Mouse (Mus musculus) embryo, embryonic 10.5 days (tissue): ENCODE data around the gene Usp21.

Experiments used
- DNase-seq: peaks from one replicate; pipeline ENCODE4 v3.0.0-alpha.2; 2015; ENCODE audit warnings: low spot score

Usp21 gene

GRCm38 (mm10) chr1:171265971-171266744 is 21.6 kb downstream of the Usp21 start:
- DNase-seq: no peak

- DNase-seq: no peak
Observed at GRCm38 (mm10) chr1:171263666-171264461, 23.9 kb downstream of the Usp21 start.

- peak; percentile 60 for DNase-seq
Observed at GRCm38 (mm10) chr1:171263185-171263611, 24.6 kb downstream of the Usp21 start.

GRCm38 (mm10) chr1:171262594-171263130 is 25.1 kb downstream of the Usp21 start:
- DNase-seq: peak; percentile 37

- no peak for DNase-seq
Observed at GRCm38 (mm10) chr1:171260316-171260715, 27.5 kb downstream of the Usp21 start.

- DNase-seq: no peak
Observed at GRCm38 (mm10) chr1:171258921-171259320, 28.9 kb downstream of the Usp21 start.

- DNase-seq: no peak
Observed at GRCm38 (mm10) chr1:171257781-171258180, 30.0 kb downstream of the Usp21 start.

- peak; percentile 87 for DNase-seq
Observed at GRCm38 (mm10) chr1:171256937-171257548, 30.7 kb downstream of the Usp21 start.

GRCm38 (mm10) chr1:171256095-171256818 is 31.5 kb downstream of the Usp21 start:
- DNase-seq: no peak

- DNase-seq: no peak
Observed at GRCm38 (mm10) chr1:171252415-171252814, 35.4 kb downstream of the Usp21 start.

- DNase-seq: peak; percentile 76
Observed at GRCm38 (mm10) chr1:171251594-171252324, 36.0 kb downstream of the Usp21 start.

GRCm38 (mm10) chr1:171250680-171251593 is 36.9 kb downstream of the Usp21 start, which contains the start of gene Ndufs2:
Ndufs2 (minus strand) TSS chr1:171251388.
- peak; percentile 55 for DNase-seq

GRCm38 (mm10) chr1:171249913-171250600 is 37.7 kb downstream of the Usp21 start, which contains the start of gene Adamts4:
Adamts4 (plus strand) TSS chr1:171250421.
- DNase-seq: peak; percentile 79

GRCm38 (mm10) chr1:171248386-171249226 is 39.2 kb downstream of the Usp21 start:
- peak; percentile 47 for DNase-seq

- no peak for DNase-seq
Observed at GRCm38 (mm10) chr1:171247916-171248315, 39.9 kb downstream of the Usp21 start.

- DNase-seq: no peak
Observed at GRCm38 (mm10) chr1:171247453-171247841, 40.3 kb downstream of the Usp21 start.

GRCm38 (mm10) chr1:171246709-171247452 is 40.9 kb downstream of the Usp21 start:
- peak; percentile 99 for DNase-seq
